Mouse (Mus musculus) CD4-positive, CD25-positive, alpha-beta regulatory T cell (primary cell): ENCODE measurements around the gene Zbp1. TPM values are rescaled to one million over a fixed set of nuclear protein-coding genes. Genes with fewer than 3 reads are reported as not detected.

Source experiments
- polyA plus RNA-seq: library from polyadenylated mRNA; unstranded; fragments of 100-300 nt; shearing (Covaris generic); gene quantifications from one replicate; pipeline ENCODE4 v1.2.1, GENCODE M21; 2017

Zbp1 gene
- 185 TPM for polyA plus RNA-seq

GRCm38 (mm10) chr2:173218416-173219141 lies at the start of gene Zbp1:
Gene Zbp1, minus strand, starts transcription at chr2:173218923.

Other genes starting within 250 kb of the Zbp1 start
- gene Spo11, start 241.2 kb downstream of the Zbp1 start, polyA plus RNA-seq = 4.9 TPM
- 142 TPM for gene Rae1, start 218.8 kb downstream of the Zbp1 start, polyA plus RNA-seq
- gene Rbm38, start 198.4 kb downstream of the Zbp1 start, polyA plus RNA-seq = 80.8 TPM
- gene Ctcfl, start 99.4 kb downstream of the Zbp1 start, polyA plus RNA-seq = not detected
- gene Pck1, start 65.9 kb downstream of the Zbp1 start, polyA plus RNA-seq = 0.17 TPM
- gene Pmepa1, start 57.6 kb upstream of the Zbp1 start, polyA plus RNA-seq = 60.3 TPM